Mouse (Mus musculus): ENCODE data around the gene Ddc. TPM values are rescaled to one million over a fixed set of nuclear protein-coding genes. Genes with fewer than 3 reads are reported as not detected.

The Ddc gene
- total RNA-seq, 4 experiments from 2014 or later, result 0.40 to 0.85 (median 0.70) TPM

Other genes starting within 250 kb of the Ddc start
- gene Ikzf1, start 213.1 kb downstream of the Ddc start, total RNA-seq (2022), result under 1 TPM; 0.07 to 0.48 (median 0.35) TPM
- gene Fignl1, start 89.2 kb downstream of the Ddc start, total RNA-seq (2022), result under 1 TPM; 0.19 to 0.88 (median 0.29) TPM
- gene Grb10, start 140.5 kb upstream of the Ddc start, total RNA-seq (2022), result 10 to 100 TPM; 17.0 to 28.7 (median 26.4) TPM

All from gastrocnemius, adult 8-10 months (tissue).